Mouse (Mus musculus) small intestine, adult 10 weeks (tissue): ENCODE measurements around the gene Dnal1. TPM values are rescaled to one million over a fixed set of nuclear protein-coding genes. Genes with fewer than 3 reads are reported as not detected.

Source experiments
- polyA plus RNA-seq: library from polyadenylated mRNA; stranded (reverse); fragments of 350-450 nt; fragmentation: Illumina TruSeq; extraction: RNeasy Lipid Tissue Mini Kit (QIAGEN cat#74804); gene quantifications from one replicate; pipeline ENCODE4 v1.2.3, GENCODE M21; 2014; ENCODE audit warnings: low replicate concordance

Dnal1 gene
- 6.5 TPM for polyA plus RNA-seq

DNA sequence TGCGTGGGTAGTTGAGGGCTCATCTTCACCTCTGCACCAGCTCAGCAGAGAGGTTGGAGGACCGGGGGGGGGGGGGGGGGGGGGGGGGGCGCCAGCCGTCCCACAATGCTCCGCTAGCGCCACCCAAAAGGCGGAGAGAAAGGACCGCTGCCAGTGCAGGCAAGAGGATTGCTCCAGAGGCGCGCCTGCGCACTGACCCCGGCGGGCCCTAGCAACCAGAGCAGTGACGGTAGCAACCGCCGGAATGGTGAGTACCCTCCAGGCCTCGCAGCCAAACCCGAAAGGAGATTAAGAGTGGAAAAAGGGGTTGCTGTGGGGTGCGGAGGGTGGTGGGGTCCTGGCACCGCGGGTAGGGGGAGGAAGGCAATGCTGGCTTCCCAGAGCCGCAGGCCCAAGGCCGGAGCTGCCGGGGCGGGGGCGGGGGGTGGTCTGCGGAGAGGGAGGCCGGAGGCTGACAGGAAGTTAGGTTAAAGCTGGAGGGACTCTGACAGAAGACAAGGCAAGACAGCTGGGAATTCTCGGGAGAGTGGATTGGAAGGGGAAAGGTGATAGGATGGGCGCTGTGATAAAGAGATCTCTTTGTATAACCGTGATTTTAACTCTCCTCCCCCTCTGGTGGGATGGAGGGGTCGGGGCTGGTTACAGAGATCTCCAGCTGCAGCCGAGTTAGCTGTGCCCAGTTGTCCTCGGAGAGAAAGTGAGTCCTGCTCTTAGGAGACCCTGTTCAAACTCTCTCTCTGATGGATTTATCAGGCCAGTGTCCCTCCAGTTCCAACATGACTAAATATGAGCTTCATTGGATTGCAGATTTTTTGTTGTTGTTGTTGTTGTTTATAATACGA lies at the start of gene Dnal1:
Dnal1 (plus strand) TSS at position 214 of the 842 bp plus-strand sequence.

GRCm38 (mm10) chr12:84068986-84069385 lies 45.2 kb upstream of the Dnal1 start, which contains the start of gene Acot5:
Acot5 (plus strand) TSS chr12:84069325.

DNA sequence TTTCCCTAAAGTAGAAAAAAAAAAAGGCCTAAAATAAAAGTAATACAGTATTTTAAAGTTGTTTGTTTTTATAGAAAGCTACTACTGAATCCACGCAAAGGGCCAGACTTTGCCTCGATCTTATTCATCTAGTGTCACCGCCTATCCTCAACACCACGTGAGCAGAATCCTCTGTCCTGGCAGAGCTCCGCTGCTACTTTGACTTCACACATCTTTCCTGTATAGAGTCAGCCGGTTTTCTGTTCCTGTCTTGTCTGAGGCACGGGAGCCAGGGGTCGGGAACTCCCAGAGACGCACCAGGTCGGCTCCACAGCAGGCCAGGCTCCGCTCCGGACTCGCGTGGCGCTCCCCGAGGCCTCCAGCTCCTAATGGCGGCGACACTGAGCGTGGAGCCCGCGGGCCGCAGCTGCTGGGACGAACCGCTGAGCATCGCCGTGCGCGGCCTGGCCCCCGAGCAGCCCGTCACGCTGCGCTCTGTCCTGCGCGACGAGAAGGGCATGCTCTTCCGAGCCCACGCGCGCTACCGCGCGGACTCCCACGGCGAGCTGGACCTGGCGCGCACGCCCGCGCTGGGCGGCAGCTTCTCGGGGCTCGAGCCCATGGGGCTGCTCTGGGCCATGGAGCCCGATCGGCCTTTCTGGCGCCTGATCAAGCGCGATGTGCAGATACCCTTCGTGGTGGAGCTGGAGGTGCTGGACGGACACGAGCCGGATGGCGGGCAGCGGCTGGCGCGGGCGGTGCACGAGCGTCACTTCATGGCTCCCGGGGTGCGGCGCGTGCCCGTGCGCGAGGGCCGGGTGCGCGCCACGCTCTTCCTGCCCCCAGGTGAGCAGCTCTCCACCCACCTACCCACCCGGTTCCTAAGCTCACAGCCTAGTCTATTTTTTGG lies 13.3 kb upstream of the Dnal1 start, which contains the start of gene Acot6:
Acot6 (plus strand) TSS at position 51 of the 889 bp plus-strand sequence.

DNA sequence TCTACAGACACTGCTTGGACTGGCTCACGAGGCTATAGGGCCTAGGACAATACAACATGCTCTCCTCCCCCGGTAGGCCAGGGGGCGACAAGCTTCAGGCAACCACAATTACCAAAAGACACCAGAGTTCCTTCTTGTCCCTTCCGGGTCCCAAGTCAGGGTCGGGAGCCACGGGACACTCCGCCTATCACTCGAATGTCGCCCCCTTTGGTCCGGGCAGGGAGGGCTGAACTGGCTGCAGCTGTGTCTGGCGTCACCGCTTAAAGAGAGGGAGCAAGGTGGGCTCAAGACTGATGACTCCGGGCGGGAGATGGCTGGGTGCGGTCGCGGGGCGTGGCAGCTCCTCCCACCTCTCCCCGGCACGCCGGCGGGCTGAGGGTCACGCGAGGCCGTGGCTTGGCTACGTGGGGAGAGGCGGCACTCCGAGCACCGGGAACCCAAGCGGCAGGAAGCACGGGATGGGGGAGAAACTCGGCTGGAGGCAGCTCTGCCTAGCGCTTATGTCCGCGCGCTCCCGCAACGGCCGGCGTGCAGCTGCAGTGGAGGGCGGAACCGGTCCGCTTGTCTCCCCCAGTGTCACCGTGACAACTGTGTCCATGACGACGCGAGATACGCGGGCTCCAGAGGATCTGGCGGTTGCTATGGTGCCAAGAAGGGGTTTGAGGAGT lies 33.9 kb downstream of the Dnal1 start, which contains the start of gene Pnma1:
Pnma1 (minus strand) TSS at position 536 of the 668 bp plus-strand sequence.

Other genes starting within 250 kb of the Dnal1 start
- 56.8 TPM for gene Numb, start 192.4 kb upstream of the Dnal1 start, polyA plus RNA-seq
- 1.1 TPM for gene Riox1, start 163.8 kb upstream of the Dnal1 start, polyA plus RNA-seq
- not detected for gene Heatr4, start 129.5 kb upstream of the Dnal1 start, polyA plus RNA-seq
- 1.2 TPM for gene Acot2, start 126.5 kb upstream of the Dnal1 start, polyA plus RNA-seq
- gene Acot1, start 104.9 kb upstream of the Dnal1 start, polyA plus RNA-seq: 9.7 TPM
- gene Acot4, start 76.0 kb upstream of the Dnal1 start, polyA plus RNA-seq: 45.4 TPM
- gene Gm49366, start 75.4 kb upstream of the Dnal1 start, polyA plus RNA-seq: not detected
- gene Acot3, start 62.2 kb upstream of the Dnal1 start, polyA plus RNA-seq: 0.45 TPM
- not detected for gene Acot5, start 45.0 kb upstream of the Dnal1 start, polyA plus RNA-seq
- 6.0 TPM for gene Acot6, start 13.7 kb upstream of the Dnal1 start, polyA plus RNA-seq
- not detected for gene Pnma1, start 34.1 kb downstream of the Dnal1 start, polyA plus RNA-seq
- gene Elmsan1, start 104.5 kb downstream of the Dnal1 start, polyA plus RNA-seq: 9.1 TPM
- 119 TPM for gene Ptgr2, start 170.9 kb downstream of the Dnal1 start, polyA plus RNA-seq
- gene Zfp410, start 202.5 kb downstream of the Dnal1 start, polyA plus RNA-seq: 68.5 TPM
- 0.85 TPM for gene Coq6, start 247.3 kb downstream of the Dnal1 start, polyA plus RNA-seq
- 5.0 TPM for gene Fam161b, start 247.5 kb downstream of the Dnal1 start, polyA plus RNA-seq